In genomic region chr13:54621155-54621932, GRCm38 (mm10) we compare ENCODE assay signal across 8 mouse cellular contexts. TPM values are rescaled to one million over a fixed set of nuclear protein-coding genes. Genes with fewer than 3 reads are reported as not detected.
DNase-seq lines count a peak whose midpoint lies in the region; ATAC-seq and TF ChIP-seq lines count a peak whose summit lies in the region.

Gene Faf2 (plus strand): TSS chr13:54621784.

- H3K4me2 ChIP-seq in embryonic facial prominence, embryonic 15.5 days (replicated peaks) = peak within 1 kb of the TSS; percentile 75
- peak within 1 kb of the TSS; percentile 78 for H3K4me2 ChIP-seq in kidney, embryonic 14.5 days (replicated peaks; ENCODE audit: low read depth, low read length)
- H3K4me2 ChIP-seq in limb, embryonic 15.5 days = peak within 1 kb of the TSS; percentile 86

- peak; percentile 94 for TF ChIP-seq POLR2A in bone marrow, adult 2 months (IDR thresholded peaks at IDR 0.05; ENCODE audit: borderline replicate concordance, control insufficient read depth, low read depth, low read length)

- H3K27ac ChIP-seq in bone marrow, adult 2 months (ENCODE audit: control insufficient read depth, insufficient read depth, low read depth, low read length, poor library complexity) = peak within 1 kb of the TSS; percentile 80
- peak within 1 kb of the TSS; percentile 89 for H3K27ac ChIP-seq in embryonic facial prominence, embryonic 15.5 days (replicated peaks)
- peak within 1 kb of the TSS; percentile 87 for H3K27ac ChIP-seq in kidney, embryonic 14.5 days (ENCODE audit: low read depth, low read length)
- H3K27ac ChIP-seq in limb, embryonic 15.5 days = peak within 1 kb of the TSS; percentile 87

- no peaks in the 10 kb centered on the region for H3K9me3 ChIP-seq in embryonic facial prominence, embryonic 15.5 days (replicated peaks)
- H3K9me3 ChIP-seq in kidney, embryonic 14.5 days (ENCODE audit: control insufficient read depth, low read length) = no peaks in the 10 kb centered on the region
- H3K9me3 ChIP-seq in limb, embryonic 15.5 days = no peaks in the 10 kb centered on the region

- ATAC-seq in embryonic facial prominence, embryonic 15.5 days (ENCODE audit: insufficient number of reproducible peaks, low FRiP score, low TSS enrichment, low read depth) = peak; percentile 95
- peak; percentile 98 for ATAC-seq in kidney, embryonic 14.5 days (ENCODE audit: low FRiP score, low TSS enrichment)
- ATAC-seq in limb, embryonic 15.5 days (ENCODE audit: insufficient number of reproducible peaks, low FRiP score, low TSS enrichment, low read depth) = peak; percentile 97

- peaks cover 2% of the 10 kb centered on the region; the same call in 1 of the 2 replicates for H3K4me1 ChIP-seq in bone marrow, adult 2 months (ENCODE audit: control insufficient read depth, insufficient read depth, low read length)
- H3K4me1 ChIP-seq in embryonic facial prominence, embryonic 15.5 days = peaks cover 21% of the 10 kb centered on the region
- 0 out of 2 replicates have a peak, but pooled peaks cover 12% of the 10 kb centered on the region for H3K4me1 ChIP-seq in kidney, embryonic 14.5 days (ENCODE audit: control insufficient read depth, insufficient read depth, low read length)
- peaks cover 13% of the 10 kb centered on the region for H3K4me1 ChIP-seq in limb, embryonic 15.5 days

- H3K27me3 ChIP-seq in embryonic facial prominence, embryonic 15.5 days = no peaks in the 10 kb centered on the region; the same call in 1 of the 2 replicates
- H3K27me3 ChIP-seq in kidney, embryonic 14.5 days (ENCODE audit: control insufficient read depth, insufficient read depth, low read length) = no peaks in the 10 kb centered on the region
- no peaks in the 10 kb centered on the region for H3K27me3 ChIP-seq in limb, embryonic 15.5 days

- WGBS in bone marrow, adult 2 months = 12% methylated on average over 44 of the region's 44 CpGs
- 11% methylated on average over 44 of the region's 44 CpGs for WGBS in embryonic facial prominence, embryonic 15.5 days
- 12% methylated on average over 44 of the region's 44 CpGs for WGBS in kidney, embryonic 14.5 days
- WGBS in limb, embryonic 15.5 days = 11% methylated on average over 44 of the region's 44 CpGs

- peak within 1 kb of the TSS; percentile 92 for H3K4me3 ChIP-seq in bone marrow, adult 2 months (replicated peaks; ENCODE audit: control insufficient read depth, low read depth, low read length)
- peak within 1 kb of the TSS; percentile 94 for H3K4me3 ChIP-seq in embryonic facial prominence, embryonic 15.5 days (replicated peaks)
- peak within 1 kb of the TSS; percentile 96 for H3K4me3 ChIP-seq in kidney, embryonic 14.5 days (ENCODE audit: low read length)
- peak within 1 kb of the TSS; percentile 91 for H3K4me3 ChIP-seq in limb, embryonic 15.5 days

- peak; percentile 94 for TF ChIP-seq CTCF in bone marrow, adult 2 months (IDR thresholded peaks at IDR 0.05; ENCODE audit: control insufficient read depth, insufficient read depth, low read length)

- peak within 1 kb of the TSS; percentile 92 for H3K9ac ChIP-seq in embryonic facial prominence, embryonic 15.5 days
- peak within 1 kb of the TSS; percentile 95 for H3K9ac ChIP-seq in kidney, embryonic 14.5 days (ENCODE audit: low read depth, low read length)
- H3K9ac ChIP-seq in limb, embryonic 15.5 days = peak within 1 kb of the TSS; percentile 89

- no peaks in the 10 kb centered on the region for H3K36me3 ChIP-seq in embryonic facial prominence, embryonic 15.5 days
- H3K36me3 ChIP-seq in kidney, embryonic 14.5 days (ENCODE audit: control insufficient read depth, insufficient read depth, low read length) = no peaks in the 10 kb centered on the region
- no peaks in the 10 kb centered on the region for H3K36me3 ChIP-seq in limb, embryonic 15.5 days

- DNase-seq in 416B (ENCODE audit: low read depth) = peak; percentile 95
- peak; percentile 96 to 97 for DNase-seq in heart, adult 9 months (ENCODE audit: low spot score in 2 of 2)
- peak; percentile 87 to 97 for DNase-seq in monocyte, adult 2 months (ENCODE audit: low read depth in 1 of 2, low spot score in 2 of 2)
- DNase-seq in spleen, postnatal 36 days (ENCODE audit: low spot score in 2 of 2) = peak; percentile 94 to 96

RNA-seq across cellular contexts. Expression of gene Faf2, which starts in this region (rescaled TPM):
- 14.6 and 26.3 TPM in 2 replicates for polyA plus RNA-seq in bone marrow, adult 2 months (2011; ENCODE audit: insufficient read depth, insufficient read length, low replicate concordance, missing spikeins)
- 77.6 and 78.9 TPM in 2 replicates for polyA plus RNA-seq in embryonic facial prominence, embryonic 15.5 days (2015; fragmentation: Nextera tagmentation; extraction: Ambion mirVana)
- polyA plus RNA-seq in kidney, embryonic 14.5 days (2014; fragmentation: Nextera tagmentation; extraction: Ambion mirVana) = 87.5 and 126 TPM in 2 replicates
- 81.9 and 84.9 TPM in 2 replicates for polyA plus RNA-seq in limb, embryonic 15.5 days (2015; fragmentation: Nextera tagmentation; extraction: Ambion mirVana)

Comparison
In these comparisons a context has a peak if more than half of its experiments do, and no peak if none do; other contexts are left out.
1. Peak in every context shown above with its lines: DNase-seq, ATAC-seq, H3K4me3 ChIP-seq and H3K27ac ChIP-seq.